Mouse (Mus musculus) brain, embryonic 14.5 days (tissue): Measurements from ENCODE around the gene Zc3h12c.

Experiments used
- CTCF ChIP-seq: fragments of 200-500 bp; IDR thresholded peaks from 2 replicates; pipeline ENCODE4 v1.5.1; 2012; ENCODE audit warnings: inconsistent platforms, mild to moderate bottlenecking, moderate library complexity, borderline replicate concordance; ENCODE audit not compliant: insufficient read depth, insufficient read length; ENCODE audit errors: extremely low read depth
- POLR2A ChIP-seq: fragments of 200-500 bp; IDR thresholded peaks from 2 replicates; pipeline ENCODE4 v1.6.1; 2012; ENCODE audit warnings: mild to moderate bottlenecking, inconsistent platforms, borderline replicate concordance; ENCODE audit not compliant: poor library complexity, insufficient read depth, insufficient read length, severe bottlenecking; ENCODE audit errors: extremely low read depth

DNA sequence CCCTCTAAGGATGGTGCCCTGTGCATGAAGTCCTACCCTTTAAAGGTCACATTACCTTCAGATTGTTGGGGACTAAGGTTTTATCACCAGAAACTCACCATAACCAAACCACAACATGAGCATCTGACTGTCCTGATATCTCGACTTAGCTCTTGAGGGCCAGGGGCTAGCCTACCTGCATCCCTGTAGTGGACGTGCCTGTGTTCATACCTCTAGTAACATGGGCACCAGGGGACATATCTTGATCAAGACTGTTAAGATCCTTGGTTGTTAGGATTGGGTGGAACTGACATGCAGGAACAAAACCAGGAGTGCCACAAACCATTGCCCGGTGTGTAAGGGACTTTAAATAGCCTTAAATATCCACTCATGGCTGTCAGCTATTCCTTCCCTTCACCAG is 61.2 kb downstream of the Zc3h12c start:
- no peak for TF ChIP-seq POLR2A
- no peak for TF ChIP-seq CTCF
